Mouse (Mus musculus) adipocyte (in vitro differentiated cells): Measurements from ENCODE around the gene Actc1.

Experiments used
- DNase-seq: peaks from one replicate; pipeline ENCODE4 v3.0.0-alpha.2; 2016; ENCODE audit warnings: low spot score

The Actc1 gene

GRCm38 (mm10) chr2:114050150-114050549 is 3.2 kb downstream of the Actc1 start:
- no peak for DNase-seq

GRCm38 (mm10) chr2:114049372-114049771 is 4.0 kb downstream of the Actc1 start:
- DNase-seq: no peak

DNA sequence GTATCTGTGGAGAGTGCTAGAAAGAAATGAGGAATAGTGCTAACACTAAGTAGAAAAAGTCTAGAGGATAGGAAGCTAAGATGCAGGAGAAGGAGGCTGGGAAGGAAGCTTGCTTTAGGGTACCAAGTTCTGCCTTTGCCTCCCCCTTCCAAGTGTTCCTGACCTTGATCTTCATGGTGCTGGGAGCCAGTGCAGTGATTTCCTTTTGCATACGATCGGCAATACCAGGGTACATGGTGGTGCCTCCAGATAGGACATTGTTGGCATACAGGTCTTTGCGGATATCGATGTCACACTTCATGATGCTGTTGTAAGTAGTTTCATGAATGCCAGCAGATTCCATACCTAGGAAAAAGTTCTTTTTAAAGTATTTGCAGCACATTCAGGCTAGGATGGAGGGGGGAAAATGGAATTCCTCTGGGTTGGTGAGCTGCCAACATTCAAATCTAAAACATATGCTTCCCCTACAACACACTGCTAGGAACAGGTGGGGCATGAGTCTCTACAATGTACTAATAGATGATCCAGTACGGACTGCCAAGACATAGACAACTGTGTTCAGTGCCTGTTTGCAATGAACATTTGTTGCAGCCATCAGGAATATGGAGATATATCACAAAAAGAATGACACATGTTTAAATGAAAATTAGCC is 5.3 kb downstream of the Actc1 start:
- DNase-seq: no peak

GRCm38 (mm10) chr2:114046151-114046664 is 7.1 kb downstream of the Actc1 start:
- no peak for DNase-seq

DNA sequence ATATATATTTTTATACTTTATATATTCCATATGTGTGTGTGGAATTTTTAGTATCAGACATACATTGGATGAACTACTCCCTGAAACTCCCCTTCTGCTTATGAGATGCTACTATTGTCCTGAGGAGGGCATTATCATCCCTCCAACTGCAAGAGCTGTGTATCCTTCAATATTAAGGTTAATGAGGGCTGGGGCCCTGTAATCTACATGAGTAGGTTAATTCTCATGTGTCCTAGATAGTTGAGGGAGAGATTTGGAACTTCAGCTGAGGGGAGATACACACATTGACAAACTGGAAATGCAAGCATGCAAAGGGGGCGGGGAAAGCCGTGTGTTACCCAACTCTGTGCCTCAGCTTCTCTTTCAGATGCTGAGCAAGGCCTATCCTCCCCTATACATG is 15.4 kb downstream of the Actc1 start:
- no peak for DNase-seq

- no peak for DNase-seq
Measured at GRCm38 (mm10) chr2:114032259-114032658, 21.1 kb downstream of the Actc1 start.

- no peak for DNase-seq
Measured at GRCm38 (mm10) chr2:114023383-114023782, 30.0 kb downstream of the Actc1 start.

DNA sequence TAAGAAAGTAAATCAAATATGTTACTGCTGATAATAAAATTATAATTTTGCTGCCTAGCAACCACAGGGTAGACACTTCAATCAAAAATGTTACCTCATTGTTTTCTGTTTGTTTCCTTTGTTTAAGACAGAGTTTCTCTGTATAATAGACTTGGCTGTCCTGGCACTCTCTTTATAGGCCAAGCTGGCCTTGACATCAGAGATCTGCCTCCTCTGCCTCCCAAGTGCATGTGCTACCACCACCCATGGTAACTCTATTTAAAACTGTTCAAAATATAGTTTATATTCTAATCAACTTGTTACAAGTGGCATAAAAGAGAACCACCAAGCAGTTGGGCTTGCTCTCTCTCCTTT is 33.2 kb downstream of the Actc1 start:
- no peak for DNase-seq

GRCm38 (mm10) chr2:114019474-114020209 is 33.7 kb downstream of the Actc1 start:
- DNase-seq: no peak

DNA sequence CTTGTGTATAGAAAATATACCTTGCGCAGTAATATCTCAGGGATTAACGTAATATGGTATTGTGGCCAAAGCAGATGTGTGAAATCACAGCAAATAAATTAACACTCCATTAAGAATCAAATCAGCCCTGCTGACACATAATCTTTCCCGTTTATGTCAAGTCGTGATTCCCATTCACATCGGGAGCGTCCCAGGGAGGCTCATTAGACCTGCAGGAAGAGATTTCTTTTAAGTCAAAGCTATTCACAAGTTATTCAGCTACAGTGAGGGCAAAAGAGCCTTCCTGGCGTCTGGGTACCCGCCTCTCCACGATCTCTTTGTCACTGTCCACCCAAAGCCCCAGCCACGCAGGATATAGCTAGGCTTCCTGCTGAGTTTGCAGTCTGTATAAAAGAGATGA is 35.2 kb downstream of the Actc1 start:
- no peak for DNase-seq

DNA sequence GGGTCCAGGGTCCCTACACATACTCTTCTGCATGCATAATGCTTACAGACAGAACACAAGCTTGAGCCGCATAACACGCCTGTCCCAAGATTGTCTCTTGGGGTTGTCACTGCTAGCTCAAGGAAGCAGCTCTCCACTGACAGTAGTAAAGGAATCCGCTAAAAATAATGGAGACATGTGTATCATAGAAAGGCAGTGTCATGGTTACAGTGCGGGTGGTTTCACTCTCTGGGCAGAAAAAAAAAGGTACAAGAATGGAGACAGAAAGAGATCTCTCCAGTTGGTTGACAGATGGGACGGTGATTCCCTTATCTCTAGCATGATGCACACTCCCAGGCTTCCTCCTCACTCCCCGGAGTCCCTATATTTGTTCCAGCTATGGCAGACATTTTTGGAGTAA is 38.5 kb downstream of the Actc1 start:
- no peak for DNase-seq

DNA sequence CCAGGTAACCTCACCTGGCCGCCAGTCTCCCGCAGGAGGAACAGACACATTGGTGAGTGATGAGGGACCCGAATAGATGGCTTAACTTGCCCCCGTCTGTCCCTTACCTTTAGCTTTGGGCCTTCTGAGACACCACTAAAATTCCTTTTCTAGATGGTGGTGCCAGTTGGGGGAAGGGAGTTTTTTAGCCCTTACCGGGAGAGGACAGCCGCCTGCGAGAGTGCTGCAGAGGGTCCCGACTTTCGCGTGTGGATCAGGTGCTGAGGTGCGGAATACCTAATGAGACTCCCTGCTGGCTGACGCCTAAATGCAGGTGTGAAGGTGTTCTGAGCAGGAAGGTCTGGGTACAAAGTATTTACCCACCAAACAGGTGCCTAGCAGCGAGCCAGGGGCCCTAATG is 39.5 kb downstream of the Actc1 start:
- no peak for DNase-seq

DNA sequence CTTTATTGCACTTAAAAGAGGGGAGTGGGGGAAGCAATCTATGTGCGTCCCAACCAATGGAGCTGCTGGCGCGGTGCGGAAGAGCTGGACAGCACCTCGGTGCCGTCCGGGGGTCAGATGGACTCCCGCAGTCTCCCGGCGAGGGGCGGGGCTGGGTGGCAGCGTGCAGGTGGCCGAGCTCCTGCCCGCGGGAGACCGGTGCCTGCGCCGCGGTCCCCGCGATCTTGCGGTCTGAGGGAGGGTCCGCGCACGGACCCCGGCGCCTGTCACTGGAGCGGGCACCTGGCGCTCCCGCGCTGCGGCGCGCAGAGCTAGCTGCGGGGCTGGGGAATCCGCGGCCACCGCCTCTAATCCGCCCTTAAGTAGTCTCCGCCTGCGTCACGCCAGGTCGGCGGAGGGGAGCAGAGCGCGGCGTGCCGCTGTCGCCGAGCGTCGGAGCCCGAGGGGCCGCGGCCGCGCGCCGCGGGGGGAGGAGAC is 40.0 kb downstream of the Actc1 start, which contains the start of gene Gjd2:
TSS of gene Gjd2 (minus strand) at position 325 of the 477 bp plus-strand sequence.
- no peak for DNase-seq

DNA sequence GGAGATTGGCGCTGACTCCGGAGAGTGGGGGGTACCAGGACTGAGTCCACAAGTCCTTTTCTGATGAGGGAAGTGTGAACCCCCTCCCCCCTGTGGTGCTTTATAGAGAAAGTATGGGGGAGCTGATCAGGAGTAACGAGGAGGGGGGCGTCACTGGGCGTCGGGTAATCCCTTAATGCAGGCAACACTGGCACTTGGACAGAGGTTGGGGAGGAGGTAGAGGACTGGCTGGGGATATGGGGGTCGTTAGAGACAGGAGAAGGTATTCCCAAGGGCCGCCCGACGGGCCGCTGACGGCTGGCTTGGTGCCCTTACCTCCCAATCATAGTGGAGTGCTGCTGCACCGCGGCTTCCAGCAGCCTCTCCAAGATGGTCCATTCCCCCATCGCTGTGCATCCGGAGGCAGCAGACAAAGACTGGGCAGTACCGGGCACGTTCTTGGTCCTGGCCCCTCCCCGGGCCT is 40.6 kb downstream of the Actc1 start:
- no peak for DNase-seq

GRCm38 (mm10) chr2:114011838-114012237 is 41.5 kb downstream of the Actc1 start:
- DNase-seq: peak; percentile 47

- no peak for DNase-seq
Measured at GRCm38 (mm10) chr2:114008321-114008720, 45.0 kb downstream of the Actc1 start.

DNA sequence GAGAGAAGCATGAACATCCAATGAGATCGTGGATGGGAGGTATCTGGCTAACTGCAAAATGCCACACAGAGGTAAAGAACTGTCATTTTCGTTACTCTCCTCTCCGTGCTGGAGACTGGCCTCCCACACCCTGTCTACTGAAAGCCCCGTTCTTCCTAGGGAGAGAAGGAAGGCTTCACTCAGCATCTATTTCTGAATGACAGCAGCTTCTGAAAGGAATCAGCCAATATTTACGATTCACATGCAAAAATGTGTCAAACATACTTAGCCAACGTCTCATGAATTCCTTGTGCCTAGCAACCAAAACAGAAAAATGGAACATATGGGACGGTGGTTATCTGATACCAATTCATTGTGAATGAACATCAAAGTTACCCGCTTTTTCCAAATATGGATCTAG is 55.9 kb downstream of the Actc1 start:
- no peak for DNase-seq
